Mouse (Mus musculus): ENCODE data around the gene Git2. TPM values are rescaled to one million over a fixed set of nuclear protein-coding genes. Genes with fewer than 3 reads are reported as not detected.

Git2 gene
- polyA plus RNA-seq, 1 experiment, result not detected

DNA sequence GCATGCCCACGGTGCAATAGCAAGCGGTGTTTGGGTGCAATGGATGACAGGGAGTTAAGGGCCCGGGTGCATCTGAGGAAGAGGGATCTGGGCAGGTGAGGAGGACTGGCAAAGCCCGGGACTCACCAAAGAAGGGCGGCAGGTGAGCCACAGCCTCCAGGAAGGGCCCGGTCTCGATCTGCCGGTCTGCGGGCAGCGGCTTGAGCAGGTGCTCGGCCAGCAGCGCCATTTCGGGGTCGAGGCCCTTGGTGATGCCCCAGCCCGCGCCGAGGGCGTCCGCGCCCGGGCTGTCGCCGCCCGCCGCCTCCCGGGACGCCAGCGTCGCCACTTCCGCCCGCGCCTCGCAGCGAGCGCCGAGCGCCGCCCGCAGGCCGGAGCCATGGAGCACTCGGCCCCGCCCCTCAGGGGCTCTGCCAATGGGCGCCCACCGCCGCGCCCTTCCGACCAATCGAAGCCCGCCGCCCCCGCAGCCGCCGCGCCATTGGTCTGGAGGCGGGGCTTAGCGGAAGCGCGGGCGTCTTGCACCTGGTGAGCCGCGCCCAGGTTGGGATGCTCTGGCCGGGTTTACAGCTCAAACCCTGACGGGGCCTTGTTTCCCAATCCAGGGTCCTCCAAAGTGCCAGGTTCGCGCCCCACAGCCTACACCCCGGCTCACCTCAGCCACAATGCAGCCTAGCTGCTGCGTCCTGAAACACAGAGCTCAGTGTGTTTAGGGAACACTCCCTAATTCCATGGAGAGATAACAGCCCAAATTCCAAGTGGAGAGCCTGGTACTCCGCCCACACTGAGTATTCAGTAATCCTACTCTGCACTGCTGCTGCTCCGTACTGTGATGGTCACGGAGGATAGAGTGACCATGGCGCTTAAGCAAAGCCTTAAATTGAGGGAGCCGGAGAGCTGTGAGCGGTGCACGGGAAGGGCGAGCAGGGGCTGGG lies 84.4 kb downstream of the Git2 start, which contains the start of gene Gltp:
Gene Gltp, minus strand, starts transcription at position 352 of the 935 bp plus-strand sequence.
- Histone ChIP-seq H3K4me3 (ENCODE audit: insufficient read depth, low read depth, low read length) (peak within 1 kb of the TSS; percentile 83), H3K27ac (ENCODE audit: insufficient read depth, low read depth, low read length) (peak within 1 kb of the TSS; percentile 48; the same call in 1 of the 2 replicates), H3K4me1 (ENCODE audit: control insufficient read depth, insufficient read depth, low read length) (peaks cover 25% of the 10 kb centered on the region)
- WGBS, result 4% methylated on average over 75 of the region's 75 CpGs
- peak; percentile 9; the same call in 1 of the 2 replicates for TF ChIP-seq CTCF (IDR thresholded peaks at IDR 0.05; ENCODE audit: insufficient read depth, low read depth, low read length)
- peak; percentile 59 for TF ChIP-seq POLR2A (IDR thresholded peaks at IDR 0.05; ENCODE audit: insufficient read depth, low read depth, low read length)

DNA sequence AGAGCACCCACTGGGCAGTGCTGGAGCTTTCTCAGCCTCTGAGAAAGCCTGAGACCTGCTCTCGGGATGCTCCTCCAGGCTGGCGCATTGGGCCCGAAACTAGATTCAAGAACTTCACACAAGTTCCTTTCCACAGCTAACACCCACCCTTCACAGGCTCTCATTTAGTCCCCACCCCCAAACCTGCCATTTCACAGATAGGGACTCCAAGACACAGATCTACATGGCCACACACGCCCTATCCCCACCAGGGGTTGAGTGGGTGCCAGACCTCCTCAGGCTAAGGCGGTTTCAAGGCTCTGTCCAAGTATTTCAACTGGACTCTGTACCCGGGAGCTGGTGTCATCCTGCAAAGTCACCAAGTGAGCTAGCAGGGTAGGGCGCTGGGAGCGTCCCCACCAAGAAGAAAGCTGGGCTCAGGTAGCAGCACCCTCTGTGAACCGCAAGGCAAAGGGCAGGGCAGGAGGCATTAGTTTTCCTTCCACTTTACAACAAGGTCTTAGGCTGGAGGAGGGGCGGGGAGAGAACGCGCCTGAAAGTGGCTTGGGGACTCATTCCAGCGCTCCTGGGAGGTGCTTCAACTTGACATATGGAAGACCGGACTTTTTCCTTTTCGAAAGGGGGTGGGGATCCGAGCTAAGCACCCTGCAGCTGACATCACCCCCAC lies 85.5 kb downstream of the Git2 start:
- TF ChIP-seq POLR2A (IDR thresholded peaks at IDR 0.05; ENCODE audit: insufficient read depth, low read depth, low read length) (no peak), CTCF (IDR thresholded peaks at IDR 0.05; ENCODE audit: insufficient read depth, low read depth, low read length) (no peak)
- no peak overlapping the region for H3K27ac ChIP-seq (ENCODE audit: insufficient read depth, low read depth, low read length)
- 12% methylated on average over 16 of the region's 16 CpGs for WGBS
- H3K4me1 ChIP-seq (ENCODE audit: control insufficient read depth, insufficient read depth, low read length), result peaks cover 25% of the 10 kb centered on the region
- H3K4me3 ChIP-seq (ENCODE audit: insufficient read depth, low read depth, low read length), result peak overlapping the region; percentile 83

- Histone ChIP-seq H3K27ac (ENCODE audit: insufficient read depth, low read depth, low read length) (peak overlapping the region; percentile 17; the same call in 1 of the 2 replicates), H3K4me3 (ENCODE audit: insufficient read depth, low read depth, low read length) (peak overlapping the region; percentile 7; the same call in 1 of the 2 replicates), H3K4me1 (ENCODE audit: control insufficient read depth, insufficient read depth, low read length) (peaks cover 25% of the 10 kb centered on the region)
- TF ChIP-seq POLR2A (IDR thresholded peaks at IDR 0.05; ENCODE audit: insufficient read depth, low read depth, low read length) (no peak), CTCF (IDR thresholded peaks at IDR 0.05; ENCODE audit: insufficient read depth, low read depth, low read length) (no peak)
- WGBS, result 82% methylated on average over 13 of the region's 13 CpGs
Observed at GRCm38 (mm10) chr5:114688703-114689102, 86.6 kb downstream of the Git2 start.

GRCm38 (mm10) chr5:114687901-114688300 lies 87.4 kb downstream of the Git2 start:
- no peak overlapping the region for H3K27ac ChIP-seq (ENCODE audit: insufficient read depth, low read depth, low read length)
- TF ChIP-seq CTCF (IDR thresholded peaks at IDR 0.05; ENCODE audit: insufficient read depth, low read depth, low read length), result no peak
- TF ChIP-seq POLR2A (IDR thresholded peaks at IDR 0.05; ENCODE audit: insufficient read depth, low read depth, low read length), result no peak

DNA sequence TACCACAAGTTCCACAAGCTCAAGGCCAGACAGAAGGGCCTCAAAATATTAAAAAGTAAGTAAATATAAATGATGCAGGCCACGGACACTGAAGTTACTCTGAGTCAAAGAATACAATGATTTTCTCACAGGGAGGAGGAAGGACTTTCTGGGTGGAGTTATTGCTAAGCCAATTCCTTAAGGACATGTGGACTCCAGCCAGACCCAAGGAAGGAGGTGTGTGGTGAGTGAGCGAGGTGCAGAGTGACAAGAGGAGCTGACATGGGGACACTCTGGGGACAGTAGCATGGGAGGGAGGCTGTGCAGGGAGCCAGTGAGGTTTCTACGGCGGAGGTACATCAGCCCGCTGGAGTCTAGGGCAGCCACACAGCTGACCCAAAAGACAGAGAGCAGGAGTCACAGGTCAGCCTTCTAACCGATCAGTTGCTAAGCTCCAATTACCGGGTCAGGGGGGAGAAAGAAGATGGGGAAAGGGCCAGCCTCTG lies 88.5 kb downstream of the Git2 start:
- TF ChIP-seq POLR2A (IDR thresholded peaks at IDR 0.05; ENCODE audit: insufficient read depth, low read depth, low read length) (no peak), CTCF (IDR thresholded peaks at IDR 0.05; ENCODE audit: insufficient read depth, low read depth, low read length) (no peak)
- Histone ChIP-seq H3K4me1 (ENCODE audit: control insufficient read depth, insufficient read depth, low read length) (peaks cover 25% of the 10 kb centered on the region), H3K27ac (ENCODE audit: insufficient read depth, low read depth, low read length) (no peak overlapping the region), H3K4me3 (ENCODE audit: insufficient read depth, low read depth, low read length) (no peak overlapping the region)
- 77% methylated on average over 7 of the region's 7 CpGs for WGBS

More at GRCm38 (mm10) chr5:114687901-114688300, 87.4 kb downstream of the Git2 start:
- Histone ChIP-seq H3K4me1 (ENCODE audit: control insufficient read depth, insufficient read depth, low read length) (peaks cover 25% of the 10 kb centered on the region), H3K4me3 (ENCODE audit: insufficient read depth, low read depth, low read length) (no peak overlapping the region)

DNA sequence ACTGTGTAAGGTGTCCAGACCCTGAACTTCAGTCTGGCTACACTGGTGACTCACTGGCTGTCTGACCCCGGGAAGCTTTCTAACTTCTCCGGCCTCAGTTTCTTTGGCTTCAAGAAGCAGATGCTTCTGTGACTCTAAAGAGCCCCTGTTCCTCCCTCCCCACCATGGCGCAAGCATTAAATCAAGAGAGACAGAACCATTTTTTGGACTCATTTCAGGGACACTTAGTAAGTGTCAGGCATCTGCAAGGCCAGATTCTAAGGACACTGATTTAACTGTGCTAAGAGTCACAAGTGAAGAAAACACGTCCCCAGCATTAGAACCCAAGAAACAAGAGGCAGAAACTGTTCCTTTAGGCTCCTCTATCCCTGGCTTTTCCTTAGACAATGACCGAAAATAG lies 89.3 kb downstream of the Git2 start:
- H3K27ac ChIP-seq (ENCODE audit: insufficient read depth, low read depth, low read length), result no peak overlapping the region
- TF ChIP-seq POLR2A (IDR thresholded peaks at IDR 0.05; ENCODE audit: insufficient read depth, low read depth, low read length) (no peak), CTCF (IDR thresholded peaks at IDR 0.05; ENCODE audit: insufficient read depth, low read depth, low read length) (no peak)
- 90% methylated on average over 5 of the region's 5 CpGs for WGBS

DNA sequence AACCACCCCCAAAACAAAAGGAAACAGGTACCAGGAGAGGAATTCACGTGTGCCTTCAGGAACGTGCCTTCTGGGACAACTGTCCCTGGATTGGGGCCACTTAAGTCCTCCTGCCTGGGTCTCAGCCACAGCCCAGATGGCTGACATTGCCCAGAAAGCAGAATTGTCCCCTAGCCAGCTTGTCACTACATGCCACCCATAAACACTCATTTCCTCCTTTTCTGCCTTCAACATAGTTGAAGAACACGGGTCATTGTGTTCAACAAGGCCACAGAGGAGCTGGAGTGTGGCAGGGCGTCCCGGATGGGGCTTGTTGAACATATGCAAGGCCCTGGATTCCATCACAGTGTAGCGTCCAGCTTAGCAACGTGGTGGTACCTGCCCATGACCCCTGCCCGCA lies 93.6 kb downstream of the Git2 start:
- H3K4me3 ChIP-seq (ENCODE audit: insufficient read depth, low read depth, low read length), result no peak overlapping the region
- 79% methylated on average over 8 of the region's 8 CpGs for WGBS
- TF ChIP-seq CTCF (IDR thresholded peaks at IDR 0.05; ENCODE audit: insufficient read depth, low read depth, low read length) (no peak), POLR2A (IDR thresholded peaks at IDR 0.05; ENCODE audit: insufficient read depth, low read depth, low read length) (no peak)
- no peak overlapping the region for H3K27ac ChIP-seq (ENCODE audit: insufficient read depth, low read depth, low read length)
- peaks cover 7% of the 10 kb centered on the region; the same call in 1 of the 2 replicates for H3K4me1 ChIP-seq (ENCODE audit: control insufficient read depth, insufficient read depth, low read length)

More for the DNA sequence above, 89.3 kb downstream of the Git2 start:
- Histone ChIP-seq H3K4me1 (ENCODE audit: control insufficient read depth, insufficient read depth, low read length) (peaks cover 23% of the 10 kb centered on the region), H3K4me3 (ENCODE audit: insufficient read depth, low read depth, low read length) (no peak overlapping the region)

GRCm38 (mm10) chr5:114680676-114681285 lies 94.5 kb downstream of the Git2 start:
- H3K27ac ChIP-seq (ENCODE audit: insufficient read depth, low read depth, low read length), result no peak overlapping the region
- no peak overlapping the region for H3K4me3 ChIP-seq (ENCODE audit: insufficient read depth, low read depth, low read length)
- WGBS, result 85% methylated on average over 19 of the region's 19 CpGs
- H3K4me1 ChIP-seq (ENCODE audit: control insufficient read depth, insufficient read depth, low read length), result peaks cover 7% of the 10 kb centered on the region; the same call in 1 of the 2 replicates
- TF ChIP-seq POLR2A (IDR thresholded peaks at IDR 0.05; ENCODE audit: insufficient read depth, low read depth, low read length) (no peak), CTCF (IDR thresholded peaks at IDR 0.05; ENCODE audit: insufficient read depth, low read depth, low read length) (no peak)

Measured in olfactory bulb, adult 2 months (tissue).